Mouse (Mus musculus): ENCODE measurements around the gene Tgfb3. TPM values are rescaled to one million over a fixed set of nuclear protein-coding genes. Genes with fewer than 3 reads are reported as not detected.

Gene Tgfb3
- total RNA-seq (2018; cell fraction: chromatin; rRNA removed) = 10 to 100 TPM in 1 of 26 experiments, 1 to 10 TPM in 1, under 1 TPM in 6, not detected in 18; 0.16 to 11.5 (median 0.50) TPM
- under 1 TPM in 25 of 26 experiments, not detected in 1; 0.03 to 0.43 (median 0.18) TPM for total RNA-seq (2018; cell fraction: cytosol; rRNA removed)
- 1 to 10 TPM in 2 of 26 experiments, under 1 TPM in 15, not detected in 9; 0.12 to 2.1 (median 0.33) TPM for total RNA-seq (2018; cell fraction: nucleus; rRNA removed)
- polyA plus RNA-seq (2018) = 0.12 to 0.78 TPM (median 0.37 TPM) in 3 replicates

GRCm38 (mm10) chr12:86078553-86079201 lies at the start of gene Tgfb3:
Tgfb3 (minus strand) TSS chr12:86079041.
- Histone ChIP-seq H3K36me3 (ENCODE audit: inconsistent target) (no peaks in the 10 kb centered on the region), H3K27ac (no peak within 1 kb of the TSS), H3K79me2 (ENCODE audit: inconsistent target) (no peaks in the 10 kb centered on the region), H3K4me3 (ENCODE audit: inconsistent target) (peak within 1 kb of the TSS; percentile 38)
- 13% methylated on average over 25 of the region's 25 CpGs for WGBS (ENCODE audit: missing documents)

GRCm38 (mm10) chr12:86128122-86128521 lies 49.3 kb upstream of the Tgfb3 start:
- 85% methylated on average over 6 of the region's 6 CpGs for WGBS (ENCODE audit: missing documents)
- Histone ChIP-seq H3K79me2 (ENCODE audit: inconsistent target) (no peaks in the 10 kb centered on the region), H3K4me3 (ENCODE audit: inconsistent target) (no peak overlapping the region), H3K27ac (no peak overlapping the region), H3K36me3 (ENCODE audit: inconsistent target) (no peaks in the 10 kb centered on the region)

GRCm38 (mm10) chr12:86124016-86124415 lies 45.2 kb upstream of the Tgfb3 start:
- 97% methylated on average over 6 of the region's 6 CpGs for WGBS (ENCODE audit: missing documents)
- no peak overlapping the region for H3K27ac ChIP-seq
- H3K36me3 ChIP-seq (ENCODE audit: inconsistent target) = no peaks in the 10 kb centered on the region
- no peak overlapping the region for H3K4me3 ChIP-seq (ENCODE audit: inconsistent target)
- H3K79me2 ChIP-seq (ENCODE audit: inconsistent target) = no peaks in the 10 kb centered on the region

- WGBS (ENCODE audit: missing documents) = 87% methylated on average over 15 of the region's 15 CpGs
- H3K27ac ChIP-seq = no peak overlapping the region
These were observed 37.5 kb upstream of the Tgfb3 start for GRCm38 (mm10) chr12:86116295-86116835.

GRCm38 (mm10) chr12:86110637-86111036 lies 31.8 kb upstream of the Tgfb3 start:
- no peaks in the 10 kb centered on the region for H3K36me3 ChIP-seq (ENCODE audit: inconsistent target)
- H3K4me3 ChIP-seq (ENCODE audit: inconsistent target) = no peak overlapping the region
- WGBS (ENCODE audit: missing documents) = 100% methylated on average over 2 of the region's 2 CpGs
- no peak overlapping the region for H3K27ac ChIP-seq
- no peaks in the 10 kb centered on the region for H3K79me2 ChIP-seq (ENCODE audit: inconsistent target)

More at GRCm38 (mm10) chr12:86116295-86116835, 37.5 kb upstream of the Tgfb3 start:
- Histone ChIP-seq H3K79me2 (ENCODE audit: inconsistent target) (no peaks in the 10 kb centered on the region), H3K36me3 (ENCODE audit: inconsistent target) (no peaks in the 10 kb centered on the region), H3K4me3 (ENCODE audit: inconsistent target) (no peak overlapping the region)

- no peaks in the 10 kb centered on the region for H3K79me2 ChIP-seq (ENCODE audit: inconsistent target)
- 56% methylated on average over 4 of the region's 4 CpGs for WGBS (ENCODE audit: missing documents)
These were observed 30.7 kb upstream of the Tgfb3 start for GRCm38 (mm10) chr12:86109531-86109930.

GRCm38 (mm10) chr12:86107645-86108044 lies 28.8 kb upstream of the Tgfb3 start:
- Histone ChIP-seq H3K36me3 (ENCODE audit: inconsistent target) (no peaks in the 10 kb centered on the region), H3K4me3 (ENCODE audit: inconsistent target) (no peak overlapping the region), H3K27ac (no peak overlapping the region), H3K79me2 (ENCODE audit: inconsistent target) (no peaks in the 10 kb centered on the region)
- 89% methylated on average over 7 of the region's 7 CpGs for WGBS (ENCODE audit: missing documents)

More at GRCm38 (mm10) chr12:86109531-86109930, 30.7 kb upstream of the Tgfb3 start:
- H3K4me3 ChIP-seq (ENCODE audit: inconsistent target) = no peak overlapping the region
- no peak overlapping the region for H3K27ac ChIP-seq
- no peaks in the 10 kb centered on the region for H3K36me3 ChIP-seq (ENCODE audit: inconsistent target)

- Histone ChIP-seq H3K4me3 (ENCODE audit: inconsistent target) (no peak overlapping the region), H3K27ac (no peak overlapping the region), H3K79me2 (ENCODE audit: inconsistent target) (no peaks in the 10 kb centered on the region), H3K36me3 (ENCODE audit: inconsistent target) (no peaks in the 10 kb centered on the region)
- WGBS (ENCODE audit: missing documents) = 96% methylated on average over 9 of the region's 9 CpGs
These were observed 27.2 kb upstream of the Tgfb3 start for GRCm38 (mm10) chr12:86106086-86106485.

- WGBS (ENCODE audit: missing documents) = 82% methylated on average over 8 of the region's 10 CpGs
- Histone ChIP-seq H3K27ac (no peak overlapping the region), H3K36me3 (ENCODE audit: inconsistent target) (no peaks in the 10 kb centered on the region), H3K4me3 (ENCODE audit: inconsistent target) (no peak overlapping the region), H3K79me2 (ENCODE audit: inconsistent target) (no peaks in the 10 kb centered on the region)
These were observed 26.7 kb upstream of the Tgfb3 start for GRCm38 (mm10) chr12:86105546-86105945.

GRCm38 (mm10) chr12:86104297-86104696 lies 25.5 kb upstream of the Tgfb3 start:
- Histone ChIP-seq H3K36me3 (ENCODE audit: inconsistent target) (no peaks in the 10 kb centered on the region), H3K4me3 (ENCODE audit: inconsistent target) (no peak overlapping the region), H3K79me2 (ENCODE audit: inconsistent target) (no peaks in the 10 kb centered on the region), H3K27ac (no peak overlapping the region)
- 96% methylated on average over 11 of the region's 11 CpGs for WGBS (ENCODE audit: missing documents)

GRCm38 (mm10) chr12:86103852-86104251 lies 25.0 kb upstream of the Tgfb3 start:
- H3K36me3 ChIP-seq (ENCODE audit: inconsistent target) = no peaks in the 10 kb centered on the region
- no peak overlapping the region for H3K27ac ChIP-seq
- no peaks in the 10 kb centered on the region for H3K79me2 ChIP-seq (ENCODE audit: inconsistent target)
- no peak overlapping the region for H3K4me3 ChIP-seq (ENCODE audit: inconsistent target)
- WGBS (ENCODE audit: missing documents) = 80% methylated on average over 8 of the region's 8 CpGs

GRCm38 (mm10) chr12:86103391-86103790 lies 24.6 kb upstream of the Tgfb3 start:
- Histone ChIP-seq H3K79me2 (ENCODE audit: inconsistent target) (no peaks in the 10 kb centered on the region), H3K36me3 (ENCODE audit: inconsistent target) (no peaks in the 10 kb centered on the region), H3K27ac (no peak overlapping the region), H3K4me3 (ENCODE audit: inconsistent target) (no peak overlapping the region)
- 91% methylated on average over 11 of the region's 11 CpGs for WGBS (ENCODE audit: missing documents)

- no peaks in the 10 kb centered on the region for H3K36me3 ChIP-seq (ENCODE audit: inconsistent target)
- no peaks in the 10 kb centered on the region for H3K79me2 ChIP-seq (ENCODE audit: inconsistent target)
- no peak overlapping the region for H3K4me3 ChIP-seq (ENCODE audit: inconsistent target)
- no peak overlapping the region for H3K27ac ChIP-seq
- 92% methylated on average over 8 of the region's 8 CpGs for WGBS (ENCODE audit: missing documents)
These were observed 23.8 kb upstream of the Tgfb3 start for GRCm38 (mm10) chr12:86102686-86103085.

GRCm38 (mm10) chr12:86100711-86101110 lies 21.9 kb upstream of the Tgfb3 start:
- H3K4me3 ChIP-seq (ENCODE audit: inconsistent target) = no peak overlapping the region
- H3K36me3 ChIP-seq (ENCODE audit: inconsistent target) = no peaks in the 10 kb centered on the region
- H3K27ac ChIP-seq = no peak overlapping the region
- WGBS (ENCODE audit: missing documents) = 100% methylated on average over 2 of the region's 3 CpGs
- no peaks in the 10 kb centered on the region for H3K79me2 ChIP-seq (ENCODE audit: inconsistent target)

- 92% methylated on average over 11 of the region's 11 CpGs for WGBS (ENCODE audit: missing documents)
- Histone ChIP-seq H3K79me2 (ENCODE audit: inconsistent target) (no peaks in the 10 kb centered on the region), H3K4me3 (ENCODE audit: inconsistent target) (no peak overlapping the region), H3K36me3 (ENCODE audit: inconsistent target) (no peaks in the 10 kb centered on the region), H3K27ac (no peak overlapping the region)
These were observed 18.9 kb upstream of the Tgfb3 start for GRCm38 (mm10) chr12:86097781-86098180.
